ENCODE assay signal across 9 mouse cellular contexts in genomic region chr5:137601365-137601729, GRCm38 (mm10). TPM values are rescaled to one million over a fixed set of nuclear protein-coding genes. Genes with fewer than 3 reads are reported as not detected.
A peak's percentile ranks its signal among the peaks of the same experiment; 100 is the strongest.
DNase-seq lines count a peak whose midpoint lies in the region; ATAC-seq and TF ChIP-seq lines count a peak whose summit lies in the region.
"Had no signal": no experiment of that assay in that cellular context is flagged by ENCODE, and none has a peak within 500 bp of the region (broad histone marks: within the 10 kb centered on the region; RNA-seq: fewer than 3 reads in every experiment).

No protein-coding gene starts in this region.

- H3K4me3 ChIP-seq in CH12.LX (replicated peaks in 1 of 3; ENCODE audit: low read depth in 2 of 3, low read length in 2 of 3, poor library complexity in 1 of 3) (peak overlapping the region; percentile 60 to 71 (median 65)), MEL (ENCODE audit: control insufficient read depth in 1 of 2, insufficient read depth in 1 of 2, low read depth in 2 of 2, low read length in 2 of 2) (peak overlapping the region; percentile 56 to 99)
- peak overlapping the region; percentile 78 for H3K4me3 ChIP-seq in kidney, embryonic 15.5 days (replicated peaks)

- H3K36me3 ChIP-seq in CH12.LX (replicated peaks in 1 of 2; ENCODE audit: control insufficient read depth in 1 of 2, insufficient read depth in 1 of 2, low read length in 1 of 2) (peaks cover 12 to 33% of the 10 kb centered on the region in 2 experiments), MEL (ENCODE audit: control insufficient read depth in 1 of 2, insufficient read depth in 2 of 2, low read length in 2 of 2) (peaks cover 0 to 16% of the 10 kb centered on the region in 2 experiments; a peak in 2 of 4 replicates)
- H3K36me3 ChIP-seq in kidney, embryonic 15.5 days: peaks cover 28% of the 10 kb centered on the region

- in situ Hi-C loops in CH12.LX (cut with MboI; ENCODE audit: low pct_ligation_motif_present, low pct_unique_long_range_greater_than_20kb, low sequenced_read_pairs): no loop called here

- TF ChIP-seq EP300 in CH12.LX (IDR thresholded peaks at IDR 0.05; ENCODE audit: low read length) (no peak), MEL (IDR thresholded peaks at IDR 0.05; ENCODE audit: low read depth in 1 of 2, low read length in 2 of 2) (peak in 1 of 2 experiments; percentile 53; a peak in 1 of 4 replicates)

- H3K9me3 ChIP-seq in CH12.LX (replicated peaks; ENCODE audit: low read length) (no peaks in the 10 kb centered on the region), MEL (replicated peaks; ENCODE audit: insufficient read depth, low read length) (no peaks in the 10 kb centered on the region)
- H3K9me3 ChIP-seq in kidney, embryonic 15.5 days (replicated peaks): no peaks in the 10 kb centered on the region

- dilution Hi-C loops in CH12.LX (cut with MboI; ENCODE audit: extremely low pct_ligation_motif_present, extremely low pct_unique_long_range_greater_than_20kb, low sequenced_read_pairs): no loop called here

- TF ChIP-seq CTCF in CH12.LX (conservative IDR thresholded peaks at IDR 0.05 in 1 of 2, IDR thresholded peaks at IDR 0.05 in 1 of 2; ENCODE audit: low read depth in 2 of 2, low read length in 2 of 2) (no peak), MEL (IDR thresholded peaks at IDR 0.05 in 2 of 3, conservative IDR thresholded peaks at IDR 0.05 in 1 of 3; ENCODE audit: control insufficient read depth in 1 of 3, insufficient read depth in 1 of 3, low read depth in 2 of 3, low read length in 3 of 3, poor library complexity in 1 of 3, severe bottlenecking in 1 of 3) (no peak)

- TF ChIP-seq POLR2A in CH12.LX (IDR thresholded peaks at IDR 0.05; ENCODE audit: low read depth, low read length) (no peak), MEL (IDR thresholded peaks at IDR 0.05; ENCODE audit: control insufficient read depth in 1 of 2, insufficient read depth in 1 of 2, low read depth in 1 of 2, low read length in 2 of 2, poor library complexity in 1 of 2) (no peak)

- WGBS in kidney, embryonic 15.5 days: under 1% methylated on average over 22 of the region's 22 CpGs

- no peak for ATAC-seq in kidney, embryonic 15.5 days (replicated peaks; ENCODE audit: low FRiP score)
- ATAC-seq in megakaryocyte, adult 5-6 weeks (ENCODE audit: poor library complexity, severe bottlenecking): 0 out of 2 replicates have a peak, but pooled peaks have one; percentile 4

- intact Hi-C loops in left cerebral cortex, postnatal 25 days (cut with DNase I): loop anchor here (2.0 kb wide), 2 partner anchors 27 to 69 kb away; partner anchors contain the start of genes Epo, Fbxo24, Gm20605 and Gnb2

- H3K27ac ChIP-seq in CH12.LX (ENCODE audit: insufficient read depth, low read depth) (no peak overlapping the region), MEL (ENCODE audit: control insufficient read depth, low read depth, low read length) (peak overlapping the region; percentile 95)
- peak overlapping the region; percentile 94 for H3K27ac ChIP-seq in kidney, embryonic 15.5 days

- H3K4me2 ChIP-seq in CH12.LX (ENCODE audit: insufficient read depth, low read depth, poor library complexity, severe bottlenecking): peak overlapping the region; percentile 74
- peak overlapping the region; percentile 94 for H3K4me2 ChIP-seq in kidney, embryonic 15.5 days

- H3K9ac ChIP-seq in CH12.LX (ENCODE audit: insufficient read depth, low read depth) (peak overlapping the region; percentile 94), MEL (ENCODE audit: control insufficient read depth, low read depth, low read length, poor library complexity, severe bottlenecking) (peak overlapping the region; percentile 87)
- peak overlapping the region; percentile 45 for H3K9ac ChIP-seq in kidney, embryonic 15.5 days

- H3K4me1 ChIP-seq in CH12.LX (ENCODE audit: control insufficient read depth in 1 of 2, insufficient read depth in 2 of 2) (peaks cover 13 to 41% of the 10 kb centered on the region in 2 experiments), MEL (ENCODE audit: control insufficient read depth in 1 of 2, insufficient read depth in 2 of 2, low read length in 2 of 2) (peaks cover 10 to 30% of the 10 kb centered on the region in 2 experiments)
- H3K4me1 ChIP-seq in kidney, embryonic 15.5 days: peaks cover 38% of the 10 kb centered on the region

- no peak for TF ChIP-seq RAD21 in CH12.LX (IDR thresholded peaks at IDR 0.05; ENCODE audit: low read depth, low read length)
- TF ChIP-seq RAD21 in MEL (IDR thresholded peaks at IDR 0.05; ENCODE audit: low read depth, low read length): no peak

- peak; percentile 37 for DNase-seq in CH12.LX (ENCODE audit: extremely low read depth)
- peak; percentile 78 for DNase-seq in MEL (ENCODE audit: low read depth, low spot score)
- DNase-seq in gastrocnemius, postnatal 10 days: peak; percentile 59
- DNase-seq in Muller cell, postnatal 12 days (ENCODE audit: inconsistent ontology term): no peak
- no peak for DNase-seq in left cerebral cortex, postnatal 25 days (ENCODE audit: low spot score in 2 of 2)
- no peak for DNase-seq in left cerebral cortex, adult 8-10 months (ENCODE audit: low spot score in 2 of 2)

- H3K27me3 ChIP-seq in CH12.LX (replicated peaks) (no peaks in the 10 kb centered on the region), MEL (ENCODE audit: control insufficient read depth in 1 of 2, insufficient read depth in 2 of 2, low read length in 2 of 2) (no peaks in the 10 kb centered on the region)
- no peaks in the 10 kb centered on the region for H3K27me3 ChIP-seq in kidney, embryonic 15.5 days

- peaks cover 6% of the 10 kb centered on the region; the same call in 1 of the 2 replicates for H3K79me2 ChIP-seq in CH12.LX (replicated peaks; ENCODE audit: control insufficient read depth, extremely low read depth, insufficient read depth, poor library complexity, severe bottlenecking)
- peaks cover 14% of the 10 kb centered on the region for H3K79me2 ChIP-seq in MEL (ENCODE audit: control insufficient read depth, insufficient read depth, low read length, poor library complexity)

RNA-seq across cellular contexts. Expression of gene Mospd3, which starts 0.5 kb away (rescaled TPM):
- total RNA-seq in CH12.LX (2012; rRNA removed): 4.2 and 5.5 TPM in 2 replicates
- total RNA-seq in CH12.LX (2014; rRNA removed): 0.76 and 1.5 TPM in 2 replicates
- polyA plus RNA-seq in CH12.LX (2012; ENCODE audit: insufficient read length, low read depth): 18.3 and 23.7 TPM in 2 replicates
- 11.9 and 12.4 TPM in 2 replicates for total RNA-seq in MEL (2012; rRNA removed)
- 100 to 1,000 TPM in 1 of 2 experiments, not detected in 1; 144 TPM for polyA plus RNA-seq in MEL (2012; ENCODE audit: insufficient read depth in 1 of 2, insufficient read length in 2 of 2, low read depth in 1 of 2, low replicate concordance in 2 of 2, missing spikeins in 1 of 2)
- total RNA-seq in gastrocnemius, postnatal 10 days (2021): 10 to 100 TPM; 16.5 to 29.5 TPM
- polyA plus RNA-seq in kidney, embryonic 15.5 days (2015; fragmentation: Nextera tagmentation; extraction: Ambion mirVana): 26.6 and 30.2 TPM in 2 replicates
- total RNA-seq in megakaryocyte, adult 5-6 weeks (2015): 60.5 and 64.2 TPM in 2 replicates
- 6.4 and 10.6 TPM in 2 replicates for total RNA-seq in megakaryocyte, adult 5-6 weeks (2017)
- total RNA-seq in left cerebral cortex, postnatal 25 days (2021): 10 to 100 TPM; 18.2 to 22.2 TPM
- 10 to 100 TPM; 18.6 to 29.9 (median 21.4) TPM for total RNA-seq in left cerebral cortex, adult 8-10 months (2022)

RNA-seq across cellular contexts. Expression of gene Pcolce, which starts 12.2 kb away (rescaled TPM):
- total RNA-seq in CH12.LX (2012; rRNA removed) (0.30 and 0.46 TPM in 2 replicates), CH12.LX (2014; rRNA removed) (not detected in 2 replicates), MEL (2012; rRNA removed) (0.07 and 0.23 TPM in 2 replicates)
- polyA plus RNA-seq in CH12.LX (2012; ENCODE audit: insufficient read length, low read depth) (0.76 and 0.97 TPM in 2 replicates), MEL (2012; ENCODE audit: insufficient read depth in 1 of 2, insufficient read length in 2 of 2, low read depth in 1 of 2, low replicate concordance in 2 of 2, missing spikeins in 1 of 2) (under 1 TPM in 1 of 2 experiments, not detected in 1; 0.77 TPM)
- total RNA-seq in gastrocnemius, postnatal 10 days (2021): 100 to 1,000 TPM; 292 to 390 TPM
- polyA plus RNA-seq in kidney, embryonic 15.5 days (2015; fragmentation: Nextera tagmentation; extraction: Ambion mirVana): 135 and 139 TPM in 2 replicates
- total RNA-seq in megakaryocyte, adult 5-6 weeks (2015): 0.40 and 1.0 TPM in 2 replicates
- 0.51 TPM in 1 of 2 replicates, not detected in the other for total RNA-seq in megakaryocyte, adult 5-6 weeks (2017)
- total RNA-seq in left cerebral cortex, postnatal 25 days (2021): 10 to 100 TPM; 12.1 to 13.7 TPM
- 10 to 100 TPM; 12.8 to 14.6 (median 13.8) TPM for total RNA-seq in left cerebral cortex, adult 8-10 months (2022)
- total RNA-seq: common myeloid progenitor, adult 5-6 weeks had no signal

RNA-seq across cellular contexts. Expression of gene Fbxo24, which starts 27.5 kb away (rescaled TPM):
- total RNA-seq in CH12.LX (2012; rRNA removed) (0.13 TPM in 2 replicates), CH12.LX (2014; rRNA removed) (not detected in 2 replicates), MEL (2012; rRNA removed) (0.13 and 0.42 TPM in 2 replicates)
- polyA plus RNA-seq in CH12.LX (2012; ENCODE audit: insufficient read length, low read depth) (0.24 and 0.26 TPM in 2 replicates), MEL (2012; ENCODE audit: insufficient read depth in 1 of 2, insufficient read length in 2 of 2, low read depth in 1 of 2, low replicate concordance in 2 of 2, missing spikeins in 1 of 2) (under 1 TPM in 1 of 2 experiments, not detected in 1; 0.46 TPM)
- total RNA-seq in gastrocnemius, postnatal 10 days (2021): under 1 TPM; 0.33 to 0.70 TPM
- polyA plus RNA-seq in kidney, embryonic 15.5 days (2015; fragmentation: Nextera tagmentation; extraction: Ambion mirVana): 0.16 and 0.17 TPM in 2 replicates
- 0.18 TPM in 1 of 2 replicates, not detected in the other for total RNA-seq in megakaryocyte, adult 5-6 weeks (2015)
- 0.37 TPM in 1 of 2 replicates, not detected in the other for total RNA-seq in megakaryocyte, adult 5-6 weeks (2017)
- total RNA-seq in left cerebral cortex, postnatal 25 days (2021): under 1 TPM; 0.18 to 0.21 TPM
- total RNA-seq in left cerebral cortex, adult 8-10 months (2022): under 1 TPM; 0.16 to 0.28 (median 0.20) TPM
- total RNA-seq: common myeloid progenitor, adult 5-6 weeks had no signal

RNA-seq across cellular contexts. Expression of gene Lrch4, which starts 27.6 kb away (rescaled TPM):
- total RNA-seq in CH12.LX (2012; rRNA removed) (20.0 and 25.6 TPM in 2 replicates), CH12.LX (2014; rRNA removed) (9.0 and 9.9 TPM in 2 replicates), MEL (2012; rRNA removed) (9.1 and 9.7 TPM in 2 replicates)
- polyA plus RNA-seq in CH12.LX (2012; ENCODE audit: insufficient read length, low read depth) (47.9 and 62.1 TPM in 2 replicates), MEL (2012; ENCODE audit: insufficient read depth in 1 of 2, insufficient read length in 2 of 2, low read depth in 1 of 2, low replicate concordance in 2 of 2, missing spikeins in 1 of 2) (100 to 1,000 TPM in 1 of 2 experiments, 10 to 100 TPM in 1; 47.0 to 239 TPM)
- total RNA-seq in gastrocnemius, postnatal 10 days (2021): 10 to 100 TPM; 15.9 to 17.7 TPM
- 47.4 and 50.6 TPM in 2 replicates for polyA plus RNA-seq in kidney, embryonic 15.5 days (2015; fragmentation: Nextera tagmentation; extraction: Ambion mirVana)
- 76.5 and 93.0 TPM in 2 replicates for total RNA-seq in megakaryocyte, adult 5-6 weeks (2015)
- 57.1 and 66.7 TPM in 2 replicates for total RNA-seq in megakaryocyte, adult 5-6 weeks (2017)
- 10 to 100 TPM; 12.2 to 13.5 TPM for total RNA-seq in left cerebral cortex, postnatal 25 days (2021)
- total RNA-seq in left cerebral cortex, adult 8-10 months (2022): 10 to 100 TPM in 3 of 4 experiments, 1 to 10 TPM in 1; 9.5 to 18.0 (median 16.0) TPM

RNA-seq across cellular contexts. Expression of gene Gm20605, which starts 27.6 kb away (rescaled TPM):
- total RNA-seq in CH12.LX (2012; rRNA removed) (1.1 and 1.5 TPM in 2 replicates), CH12.LX (2014; rRNA removed) (0.50 and 1.1 TPM in 2 replicates), MEL (2012; rRNA removed) (2.4 and 2.5 TPM in 2 replicates)
- polyA plus RNA-seq in CH12.LX (2012; ENCODE audit: insufficient read length, low read depth) (7.4 and 9.0 TPM in 2 replicates), MEL (2012; ENCODE audit: insufficient read depth in 1 of 2, insufficient read length in 2 of 2, low read depth in 1 of 2, low replicate concordance in 2 of 2, missing spikeins in 1 of 2) (10 to 100 TPM in 1 of 2 experiments, not detected in 1; 12.7 TPM)
- 1 to 10 TPM; 4.1 to 7.7 TPM for total RNA-seq in gastrocnemius, postnatal 10 days (2021)
- polyA plus RNA-seq in kidney, embryonic 15.5 days (2015; fragmentation: Nextera tagmentation; extraction: Ambion mirVana): 10.4 and 13.1 TPM in 2 replicates
- total RNA-seq in megakaryocyte, adult 5-6 weeks (2015): 8.1 and 10.2 TPM in 2 replicates
- total RNA-seq in megakaryocyte, adult 5-6 weeks (2017): 5.7 and 18.8 TPM in 2 replicates
- total RNA-seq in left cerebral cortex, postnatal 25 days (2021): 10 to 100 TPM in 1 of 2 experiments, 1 to 10 TPM in 1; 9.2 to 11.8 TPM
- 10 to 100 TPM in 1 of 4 experiments, 1 to 10 TPM in 3; 5.6 to 11.5 (median 8.8) TPM for total RNA-seq in left cerebral cortex, adult 8-10 months (2022)

Comparison
In these comparisons a context has a peak if more than half of its experiments do, and no peak if none do; other contexts are left out.
1. DNase-seq: peak in CH12.LX (single experiment), MEL (single experiment) and gastrocnemius, postnatal 10 days (single experiment); none in Muller cell, postnatal 12 days (single experiment), left cerebral cortex, postnatal 25 days (0 of 2) and left cerebral cortex, adult 8-10 months (0 of 2).
2. RNA of gene Pcolce, which starts 12.2 kb away (total RNA-seq): 292 to 390 TPM in gastrocnemius, postnatal 10 days; 12.8 to 14.6 TPM in left cerebral cortex, adult 8-10 months, 12.1 to 13.7 TPM in left cerebral cortex, postnatal 25 days, 0.40 to 1.0 TPM in megakaryocyte, adult 5-6 weeks, 0.30 to 0.46 TPM in CH12.LX and 0.07 to 0.23 TPM in MEL; every median in the first group is over 10 times any median in the second.
3. Of the 35 proteins assayed by ChIP-seq in both MEL and CH12.LX: peak only in MEL: ETS1 and MXI1; only in CH12.LX: CHD1, NRF1, SIN3A and UBTF; in both: none; in neither: 28; mixed calls (peak in some experiments, not most) for 1.
4. Peak in every context shown above with its lines, with median percentiles within 50 percentile points of each other: H3K4me3 ChIP-seq and H3K9ac ChIP-seq.